Comparison of ENCODE assay signal across 10 mouse cellular contexts in genomic region chr15:63163550-63164279, GRCm38 (mm10).
DNase-seq lines count a peak whose midpoint lies in the region; ATAC-seq and TF ChIP-seq lines count a peak whose summit lies in the region.
"Had no signal": no experiment of that assay in that cellular context is flagged by ENCODE, and none has a peak within 500 bp of the region (broad histone marks: within the 10 kb centered on the region; RNA-seq: fewer than 3 reads in every experiment).

No protein-coding gene starts in this region.

- WGBS in forebrain, embryonic 15.5 days = 62% methylated on average over 6 of the region's 6 CpGs
- 65% methylated on average over 6 of the region's 6 CpGs for WGBS in forebrain, embryonic 10.5 days
- WGBS in lung, embryonic 14.5 days = 8% methylated on average over 6 of the region's 6 CpGs
- WGBS in neural tube, embryonic 14.5 days = 40% methylated on average over 6 of the region's 6 CpGs

- TF ChIP-seq CTCF in lung, embryonic 14.5 days (IDR thresholded peaks at IDR 0.05; ENCODE audit: low read depth) = no peak

- no peaks in the 10 kb centered on the region for H3K9me3 ChIP-seq in forebrain, embryonic 15.5 days
- H3K9me3 ChIP-seq in forebrain, embryonic 10.5 days = no peaks in the 10 kb centered on the region
- no peaks in the 10 kb centered on the region for H3K9me3 ChIP-seq in lung, embryonic 14.5 days (ENCODE audit: low read depth, low read length)
- no peaks in the 10 kb centered on the region for H3K9me3 ChIP-seq in neural tube, embryonic 14.5 days (ENCODE audit: control insufficient read depth, low read length)

- peak; percentile 70; the same call in 1 of the 2 replicates for ATAC-seq in forebrain, embryonic 15.5 days (replicated peaks)
- peak; percentile 76; the same call in 1 of the 2 replicates for ATAC-seq in lung, embryonic 14.5 days (ENCODE audit: insufficient read depth)
- ATAC-seq in neural tube, embryonic 14.5 days (ENCODE audit: low read depth) = peak; percentile 66; the same call in 1 of the 2 replicates

- H3K4me2 ChIP-seq in forebrain, embryonic 15.5 days (replicated peaks) = no peak overlapping the region
- no peak overlapping the region for H3K4me2 ChIP-seq in lung, embryonic 14.5 days
- no peak overlapping the region for H3K4me2 ChIP-seq in neural tube, embryonic 14.5 days (ENCODE audit: low read depth, low read length)

- DNase-seq in forebrain, embryonic 10.5 days (ENCODE audit: extremely low spot score, low spot score) = no peak
- peak; percentile 43 for DNase-seq in lung, embryonic 14.5 days
- no peak for DNase-seq in lung, postnatal 14 days
- DNase-seq in fibroblast of lung, adult 2 months (ENCODE audit: low read depth) = peak; percentile 11
- no peak for DNase-seq in spleen, postnatal 10 days (ENCODE audit: low spot score in 2 of 2)
- no peak for DNase-seq in cerebellum, postnatal 36 days
- DNase-seq: thymus, adult 18-20 months had no signal

- H3K4me1 ChIP-seq in forebrain, embryonic 15.5 days = peaks cover 7% of the 10 kb centered on the region
- peaks cover 7% of the 10 kb centered on the region; the same call in 1 of the 2 replicates for H3K4me1 ChIP-seq in forebrain, embryonic 10.5 days
- peaks cover 10% of the 10 kb centered on the region; the same call in 1 of the 2 replicates for H3K4me1 ChIP-seq in lung, embryonic 14.5 days (ENCODE audit: insufficient read depth)
- no peaks in the 10 kb centered on the region for H3K4me1 ChIP-seq in neural tube, embryonic 14.5 days (ENCODE audit: control insufficient read depth, insufficient read depth, low read length)

- H3K4me3 ChIP-seq in forebrain, embryonic 15.5 days = no peak overlapping the region
- no peak overlapping the region for H3K4me3 ChIP-seq in forebrain, embryonic 10.5 days
- no peak overlapping the region for H3K4me3 ChIP-seq in lung, embryonic 14.5 days (ENCODE audit: low read depth, low read length)
- H3K4me3 ChIP-seq in neural tube, embryonic 14.5 days (ENCODE audit: low read depth, low read length) = no peak overlapping the region

- H3K36me3 ChIP-seq in forebrain, embryonic 15.5 days = no peaks in the 10 kb centered on the region
- H3K36me3 ChIP-seq in forebrain, embryonic 10.5 days (replicated peaks) = no peaks in the 10 kb centered on the region
- no peaks in the 10 kb centered on the region for H3K36me3 ChIP-seq in lung, embryonic 14.5 days (ENCODE audit: insufficient read depth)
- H3K36me3 ChIP-seq in neural tube, embryonic 14.5 days (ENCODE audit: control insufficient read depth, insufficient read depth, low read length) = no peaks in the 10 kb centered on the region

- H3K9ac ChIP-seq in forebrain, embryonic 15.5 days (replicated peaks) = no peak overlapping the region
- no peak overlapping the region for H3K9ac ChIP-seq in lung, embryonic 14.5 days
- H3K9ac ChIP-seq in neural tube, embryonic 14.5 days (replicated peaks; ENCODE audit: low read depth, low read length) = no peak overlapping the region

- peak overlapping the region; percentile 53 for H3K27ac ChIP-seq in forebrain, embryonic 15.5 days (replicated peaks)
- no peak overlapping the region for H3K27ac ChIP-seq in forebrain, embryonic 10.5 days
- H3K27ac ChIP-seq in lung, embryonic 14.5 days (ENCODE audit: low read depth) = 0 out of 2 replicates have a peak overlapping the region, but pooled peaks have one; percentile 24
- H3K27ac ChIP-seq in neural tube, embryonic 14.5 days (ENCODE audit: low read depth, low read length) = no peak overlapping the region
- H3K27ac ChIP-seq: macrophage had no signal

- H3K27me3 ChIP-seq in forebrain, embryonic 15.5 days = no peaks in the 10 kb centered on the region
- no peaks in the 10 kb centered on the region for H3K27me3 ChIP-seq in forebrain, embryonic 10.5 days (ENCODE audit: poor library complexity, severe bottlenecking)
- H3K27me3 ChIP-seq in lung, embryonic 14.5 days (ENCODE audit: insufficient read depth, low read length) = no peaks in the 10 kb centered on the region
- H3K27me3 ChIP-seq in neural tube, embryonic 14.5 days (ENCODE audit: control insufficient read depth, insufficient read depth, low read length) = no peaks in the 10 kb centered on the region

Comparison
In these comparisons a context has a peak if more than half of its experiments do, and no peak if none do; other contexts are left out.
1. H3K27ac ChIP-seq: peak in forebrain, embryonic 15.5 days (single experiment) and lung, embryonic 14.5 days (single experiment); none in forebrain, embryonic 10.5 days (single experiment) and neural tube, embryonic 14.5 days (single experiment).
2. DNase-seq: peak in lung, embryonic 14.5 days (single experiment) and fibroblast of lung, adult 2 months (single experiment); none in forebrain, embryonic 10.5 days (single experiment), lung, postnatal 14 days (single experiment), spleen, postnatal 10 days (0 of 2) and cerebellum, postnatal 36 days (0 of 2).
3. Peak in every context shown above with its lines, with median percentiles within 50 percentile points of each other: ATAC-seq.